ENCODE assay signal across 15 mouse cellular contexts in the genomic region with DNA sequence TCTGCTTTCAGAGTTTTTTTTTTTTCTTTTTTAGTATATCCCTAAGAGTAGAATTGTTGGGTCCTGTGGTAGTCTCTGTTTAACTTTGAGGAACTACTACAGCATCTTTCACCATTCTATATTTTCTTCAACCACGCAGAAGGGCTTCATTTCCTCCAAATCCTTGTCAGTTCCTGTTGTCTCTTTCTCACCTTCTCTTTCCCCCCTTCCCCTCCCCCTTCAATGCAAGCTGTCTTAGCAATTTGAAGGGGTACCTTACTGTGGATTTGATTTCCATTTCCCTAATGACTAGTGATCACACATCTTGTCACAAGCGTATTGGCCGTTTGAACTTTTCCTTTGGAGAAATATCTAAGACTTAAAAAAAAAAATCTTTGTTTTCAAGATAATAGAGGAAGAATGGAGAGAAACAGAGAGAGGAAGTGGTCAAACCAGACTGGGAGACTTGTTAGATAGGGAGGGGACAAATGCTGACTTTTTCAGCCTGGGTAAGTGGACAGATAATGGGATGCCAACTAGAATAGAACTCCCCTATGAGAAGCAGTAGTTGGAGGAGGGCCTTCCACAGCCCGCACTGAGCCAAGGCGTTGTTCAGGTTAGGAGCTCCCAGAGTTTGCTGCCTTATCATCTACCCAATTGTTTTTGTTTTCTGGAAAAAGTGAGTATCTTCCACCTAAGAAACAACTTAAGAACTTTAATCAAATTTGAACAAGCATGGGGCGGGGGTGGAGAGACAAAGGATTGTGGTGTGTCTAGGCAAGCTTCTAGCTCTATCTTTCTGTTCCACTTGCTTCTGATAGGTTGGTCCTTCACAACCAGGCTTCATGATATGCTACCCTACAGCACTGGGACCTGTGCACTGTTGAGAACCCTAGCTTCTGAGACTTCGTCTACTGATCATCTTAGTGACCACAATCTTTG.
DNase-seq lines count a peak whose midpoint lies in the region; ATAC-seq and TF ChIP-seq lines count a peak whose summit lies in the region.
"Had no signal": no experiment of that assay in that cellular context is flagged by ENCODE, and none has a peak within 500 bp of the region (broad histone marks: within the 10 kb centered on the region; RNA-seq: fewer than 3 reads in every experiment).

No protein-coding gene starts in this region.

- H3K4me1 ChIP-seq in thymus, adult 2 months (replicated peaks; ENCODE audit: control insufficient read depth, insufficient read depth, low read length): peaks cover 13% of the 10 kb centered on the region
- H3K4me1 ChIP-seq in liver, embryonic 15.5 days (replicated peaks): peaks cover 11% of the 10 kb centered on the region
- H3K4me1 ChIP-seq in midbrain, embryonic 11.5 days (ENCODE audit: control insufficient read depth, insufficient read depth, low read length): no peaks in the 10 kb centered on the region
- H3K4me1 ChIP-seq in heart, embryonic 12.5 days (replicated peaks): peaks cover 4% of the 10 kb centered on the region; the same call in 1 of the 2 replicates
- H3K4me1 ChIP-seq: limb, embryonic 15.5 days had no signal

- H3K4me3 ChIP-seq in thymus, adult 2 months (ENCODE audit: control insufficient read depth, insufficient read depth, low read length): no peak overlapping the region
- no peak overlapping the region for H3K4me3 ChIP-seq in liver, embryonic 15.5 days (replicated peaks)
- no peak overlapping the region for H3K4me3 ChIP-seq in midbrain, embryonic 11.5 days (ENCODE audit: low read depth, low read length)
- H3K4me3 ChIP-seq in heart, embryonic 12.5 days: no peak overlapping the region
- H3K4me3 ChIP-seq: limb, embryonic 15.5 days; myocyte had no signal

- DNase-seq in thymus, adult 2 months: no peak
- no peak for DNase-seq in thymus, postnatal 4 days
- peak; percentile 25 for DNase-seq in thymus, postnatal 14 days
- DNase-seq in midbrain, embryonic 11.5 days (ENCODE audit: low spot score, missing footprints): no peak
- no peak for DNase-seq in urinary bladder, postnatal 36 days (ENCODE audit: low spot score in 2 of 2)
- DNase-seq: adrenal gland, adult 8-10 months; cerebellum, adult 11 months; embryo, embryonic 11 days; heart, postnatal 14 days; kidney, adult 11 months had no signal

- H3K4me2 ChIP-seq in liver, embryonic 15.5 days: peak overlapping the region; percentile 18
- no peak overlapping the region for H3K4me2 ChIP-seq in midbrain, embryonic 11.5 days
- no peak overlapping the region for H3K4me2 ChIP-seq in heart, embryonic 12.5 days
- H3K4me2 ChIP-seq: limb, embryonic 15.5 days had no signal

- 0 out of 2 replicates have a peak, but pooled peaks have one; percentile 35 for ATAC-seq in erythroblast, adult 5-6 weeks (replicated peaks; ENCODE audit: low FRiP score, poor library complexity, severe bottlenecking)
- peak; percentile 95 for ATAC-seq in liver, embryonic 15.5 days (ENCODE audit: insufficient read depth)
- ATAC-seq in midbrain, embryonic 11.5 days (ENCODE audit: low FRiP score): no peak
- ATAC-seq in heart, embryonic 12.5 days (ENCODE audit: insufficient number of reproducible peaks, low FRiP score): no peak

- no peak overlapping the region for H3K9ac ChIP-seq in liver, embryonic 15.5 days
- no peak overlapping the region for H3K9ac ChIP-seq in midbrain, embryonic 11.5 days (ENCODE audit: low read length)
- no peak overlapping the region for H3K9ac ChIP-seq in heart, embryonic 12.5 days
- H3K9ac ChIP-seq: limb, embryonic 15.5 days had no signal

- WGBS in thymus, adult 2 months: 30% methylated on average over 7 of the region's 7 CpGs
- 24% methylated on average over 7 of the region's 7 CpGs for WGBS in liver, embryonic 15.5 days (ENCODE audit: insufficient replicate concordance)
- 91% methylated on average over 7 of the region's 7 CpGs for WGBS in midbrain, embryonic 11.5 days
- WGBS in heart, embryonic 12.5 days: 67% methylated on average over 7 of the region's 7 CpGs

- H3K9me3 ChIP-seq in liver, embryonic 15.5 days (replicated peaks): no peaks in the 10 kb centered on the region
- no peaks in the 10 kb centered on the region for H3K9me3 ChIP-seq in midbrain, embryonic 11.5 days (ENCODE audit: control insufficient read depth, low read length)
- no peaks in the 10 kb centered on the region for H3K9me3 ChIP-seq in heart, embryonic 12.5 days (replicated peaks)
- H3K9me3 ChIP-seq: limb, embryonic 15.5 days had no signal

- H3K27me3 ChIP-seq in thymus, adult 2 months (ENCODE audit: control insufficient read depth, insufficient read depth, low read length): no peaks in the 10 kb centered on the region
- no peaks in the 10 kb centered on the region; the same call in 1 of the 2 replicates for H3K27me3 ChIP-seq in liver, embryonic 15.5 days
- no peaks in the 10 kb centered on the region for H3K27me3 ChIP-seq in midbrain, embryonic 11.5 days (ENCODE audit: control insufficient read depth, insufficient read depth, low read length)
- H3K27me3 ChIP-seq in heart, embryonic 12.5 days (replicated peaks): no peaks in the 10 kb centered on the region
- H3K27me3 ChIP-seq: limb, embryonic 15.5 days had no signal

- H3K27ac ChIP-seq in thymus, adult 2 months (ENCODE audit: control insufficient read depth, insufficient read depth, low read length): peak overlapping the region; percentile 100
- peak overlapping the region; percentile 51 for H3K27ac ChIP-seq in liver, embryonic 15.5 days (replicated peaks)
- H3K27ac ChIP-seq in midbrain, embryonic 11.5 days (ENCODE audit: low read depth, low read length): no peak overlapping the region
- H3K27ac ChIP-seq in heart, embryonic 12.5 days (ENCODE audit: poor library complexity, severe bottlenecking): no peak overlapping the region
- H3K27ac ChIP-seq: limb, embryonic 15.5 days had no signal

- TF ChIP-seq POLR2A in thymus, adult 2 months (IDR thresholded peaks at IDR 0.05; ENCODE audit: control insufficient read depth, extremely low read depth, insufficient read depth, low read length, poor library complexity): no peak

- no peaks in the 10 kb centered on the region for H3K36me3 ChIP-seq in thymus, adult 2 months (ENCODE audit: control insufficient read depth, insufficient read depth, low read length)
- no peaks in the 10 kb centered on the region for H3K36me3 ChIP-seq in liver, embryonic 15.5 days (replicated peaks)
- no peaks in the 10 kb centered on the region for H3K36me3 ChIP-seq in midbrain, embryonic 11.5 days (ENCODE audit: control insufficient read depth, insufficient read depth, low read length)
- H3K36me3 ChIP-seq in heart, embryonic 12.5 days: no peaks in the 10 kb centered on the region
- H3K36me3 ChIP-seq: limb, embryonic 15.5 days had no signal

- TF ChIP-seq CTCF in thymus, adult 2 months (IDR thresholded peaks at IDR 0.05; ENCODE audit: borderline replicate concordance, control insufficient read depth, extremely low read depth, insufficient read depth, low read length, poor library complexity): no peak

Comparison
In these comparisons a context has a peak if more than half of its experiments do, and no peak if none do; other contexts are left out.
1. H3K27ac ChIP-seq: peak in thymus, adult 2 months (single experiment) and liver, embryonic 15.5 days (single experiment); none in midbrain, embryonic 11.5 days (single experiment) and heart, embryonic 12.5 days (single experiment).
2. ATAC-seq: peak in erythroblast, adult 5-6 weeks (single experiment) and liver, embryonic 15.5 days (single experiment); none in midbrain, embryonic 11.5 days (single experiment) and heart, embryonic 12.5 days (single experiment).